Mouse (Mus musculus): ENCODE results near the gene Ccdc141. TPM values are rescaled to one million over a fixed set of nuclear protein-coding genes. Genes with fewer than 3 reads are reported as not detected.

Gene Ccdc141
- polyA plus RNA-seq, 1 experiment from 2014 or later, result 4.7 TPM

DNA sequence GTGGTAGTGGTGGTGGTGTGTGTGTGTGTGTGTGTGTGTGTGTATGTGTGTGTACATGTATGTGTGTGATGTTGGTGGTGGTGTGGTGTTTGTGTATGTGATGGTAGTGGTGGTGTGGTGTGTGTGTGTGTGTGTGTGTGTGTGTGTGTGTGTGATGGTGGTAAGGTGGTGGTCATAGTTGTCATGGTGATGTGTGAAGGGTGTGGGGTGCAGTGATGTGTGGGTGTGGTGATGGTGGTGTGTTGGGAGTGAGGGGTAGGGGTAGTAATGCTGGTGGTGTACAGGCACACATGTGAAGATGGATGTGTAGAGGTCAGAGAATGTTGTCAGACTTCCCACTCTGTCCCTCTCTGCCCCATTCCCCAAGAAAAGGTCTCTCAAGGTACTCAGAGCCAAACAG is 85.1 kb downstream of the Ccdc141 start:
- Histone ChIP-seq H3K27ac (replicated peaks; ENCODE audit: low read depth, low read length) (no peak overlapping the region), H3K27me3 (ENCODE audit: control insufficient read depth, insufficient read depth, low read length) (no peaks in the 10 kb centered on the region), H3K4me3 (ENCODE audit: low read depth, low read length) (no peak overlapping the region), H3K36me3 (ENCODE audit: control insufficient read depth, insufficient read depth, low read length) (no peaks in the 10 kb centered on the region), H3K4me2 (ENCODE audit: low read depth, severe bottlenecking) (no peak overlapping the region), H3K4me1 (ENCODE audit: control insufficient read depth, insufficient read depth, low read length) (no peaks in the 10 kb centered on the region), H3K9me3 (ENCODE audit: control insufficient read depth, low read length) (no peaks in the 10 kb centered on the region), H3K9ac (ENCODE audit: low read length) (no peak overlapping the region)
- no peak for DNase-seq (ENCODE audit: low spot score)
- no peak for ATAC-seq (ENCODE audit: insufficient number of reproducible peaks, low FRiP score, low TSS enrichment, low read depth)

DNA sequence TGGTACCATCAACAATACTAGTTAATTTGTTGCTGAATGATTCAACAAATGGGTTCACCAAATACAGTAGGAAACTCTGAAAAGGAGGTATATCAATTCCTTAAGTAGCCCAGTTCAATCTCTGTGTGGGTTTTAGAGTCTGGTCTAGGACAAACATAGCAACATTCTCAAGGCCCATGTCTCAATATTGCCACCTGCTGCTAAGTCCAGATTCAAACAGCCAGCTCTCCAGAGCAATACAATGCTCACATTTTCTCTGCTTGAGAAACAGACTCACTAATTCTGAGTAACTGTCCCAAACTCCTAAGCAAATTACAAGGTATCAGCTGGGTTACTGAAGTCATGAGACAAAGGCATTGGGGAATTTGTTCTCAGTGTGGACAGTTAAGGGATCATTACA is 85.8 kb downstream of the Ccdc141 start:
- no peaks in the 10 kb centered on the region for H3K36me3 ChIP-seq (ENCODE audit: control insufficient read depth, insufficient read depth, low read length)
- H3K9ac ChIP-seq (ENCODE audit: low read length), result no peak overlapping the region
- no peaks in the 10 kb centered on the region for H3K27me3 ChIP-seq (ENCODE audit: control insufficient read depth, insufficient read depth, low read length)
- H3K27ac ChIP-seq (replicated peaks; ENCODE audit: low read depth, low read length), result no peak overlapping the region
- ATAC-seq (ENCODE audit: insufficient number of reproducible peaks, low FRiP score, low TSS enrichment, low read depth), result no peak
- H3K4me3 ChIP-seq (ENCODE audit: low read depth, low read length), result no peak overlapping the region
- H3K9me3 ChIP-seq (ENCODE audit: control insufficient read depth, low read length), result no peaks in the 10 kb centered on the region
- H3K4me1 ChIP-seq (ENCODE audit: control insufficient read depth, insufficient read depth, low read length), result no peaks in the 10 kb centered on the region
- DNase-seq (ENCODE audit: low spot score), result no peak
- no peak overlapping the region for H3K4me2 ChIP-seq (ENCODE audit: low read depth, severe bottlenecking)

GRCm38 (mm10) chr2:77081156-77081555 is 89.3 kb downstream of the Ccdc141 start:
- Histone ChIP-seq H3K4me2 (ENCODE audit: low read depth, severe bottlenecking) (no peak overlapping the region), H3K9ac (ENCODE audit: low read length) (no peak overlapping the region), H3K27me3 (ENCODE audit: control insufficient read depth, insufficient read depth, low read length) (no peaks in the 10 kb centered on the region), H3K4me3 (ENCODE audit: low read depth, low read length) (no peak overlapping the region), H3K36me3 (ENCODE audit: control insufficient read depth, insufficient read depth, low read length) (no peaks in the 10 kb centered on the region), H3K4me1 (ENCODE audit: control insufficient read depth, insufficient read depth, low read length) (no peaks in the 10 kb centered on the region), H3K9me3 (ENCODE audit: control insufficient read depth, low read length) (no peaks in the 10 kb centered on the region), H3K27ac (replicated peaks; ENCODE audit: low read depth, low read length) (no peak overlapping the region)
- DNase-seq (ENCODE audit: low spot score) (no peak), ATAC-seq (ENCODE audit: insufficient number of reproducible peaks, low FRiP score, low TSS enrichment, low read depth) (no peak)
- 80% methylated on average over 2 of the region's 2 CpGs for WGBS

- Histone ChIP-seq H3K27me3 (ENCODE audit: control insufficient read depth, insufficient read depth, low read length) (no peaks in the 10 kb centered on the region), H3K9ac (ENCODE audit: low read length) (no peak overlapping the region), H3K4me3 (ENCODE audit: low read depth, low read length) (no peak overlapping the region), H3K4me2 (ENCODE audit: low read depth, severe bottlenecking) (no peak overlapping the region), H3K9me3 (ENCODE audit: control insufficient read depth, low read length) (no peaks in the 10 kb centered on the region), H3K27ac (replicated peaks; ENCODE audit: low read depth, low read length) (no peak overlapping the region), H3K36me3 (ENCODE audit: control insufficient read depth, insufficient read depth, low read length) (no peaks in the 10 kb centered on the region), H3K4me1 (ENCODE audit: control insufficient read depth, insufficient read depth, low read length) (no peaks in the 10 kb centered on the region)
- DNase-seq (ENCODE audit: low spot score) (no peak), ATAC-seq (ENCODE audit: insufficient number of reproducible peaks, low FRiP score, low TSS enrichment, low read depth) (no peak)
- 90% methylated on average over 3 of the region's 3 CpGs for WGBS
Measured at GRCm38 (mm10) chr2:77080657-77081056, 89.8 kb downstream of the Ccdc141 start.

GRCm38 (mm10) chr2:77078746-77079145 is 91.7 kb downstream of the Ccdc141 start:
- Histone ChIP-seq H3K9me3 (ENCODE audit: control insufficient read depth, low read length) (no peaks in the 10 kb centered on the region), H3K27ac (replicated peaks; ENCODE audit: low read depth, low read length) (no peak overlapping the region), H3K9ac (ENCODE audit: low read length) (no peak overlapping the region), H3K4me1 (ENCODE audit: control insufficient read depth, insufficient read depth, low read length) (no peaks in the 10 kb centered on the region), H3K36me3 (ENCODE audit: control insufficient read depth, insufficient read depth, low read length) (no peaks in the 10 kb centered on the region), H3K4me2 (ENCODE audit: low read depth, severe bottlenecking) (no peak overlapping the region), H3K4me3 (ENCODE audit: low read depth, low read length) (no peak overlapping the region), H3K27me3 (ENCODE audit: control insufficient read depth, insufficient read depth, low read length) (no peaks in the 10 kb centered on the region)
- no peak for ATAC-seq (ENCODE audit: insufficient number of reproducible peaks, low FRiP score, low TSS enrichment, low read depth)
- DNase-seq (ENCODE audit: low spot score), result no peak
- whole genome bisulfite sequencing, result 84% methylated on average over 4 of the region's 4 CpGs

DNA sequence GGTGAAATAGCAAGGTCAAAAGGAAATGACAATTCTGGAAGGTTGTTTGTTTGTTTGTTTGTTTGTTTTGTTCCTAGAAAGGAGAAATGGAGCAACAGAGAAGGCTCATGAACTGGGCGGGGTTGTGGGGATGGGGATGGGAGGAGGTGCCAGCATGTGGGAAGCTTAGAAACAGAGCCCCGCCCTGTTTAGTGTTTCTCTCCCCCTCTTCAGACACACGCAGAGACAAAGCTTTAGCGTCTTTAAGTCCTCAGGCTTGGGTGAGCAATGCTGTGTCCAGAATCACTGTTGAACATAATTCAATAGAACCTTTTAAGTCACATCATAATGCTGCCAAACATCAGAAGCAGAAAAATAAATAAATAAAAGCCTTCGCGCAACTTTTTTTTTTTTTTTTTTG is 96.1 kb downstream of the Ccdc141 start:
- WGBS, result 63% methylated on average over 6 of the region's 6 CpGs
- no peak overlapping the region for H3K9ac ChIP-seq (ENCODE audit: low read length)
- H3K4me3 ChIP-seq (ENCODE audit: low read depth, low read length), result no peak overlapping the region
- H3K4me1 ChIP-seq (ENCODE audit: control insufficient read depth, insufficient read depth, low read length), result no peaks in the 10 kb centered on the region
- H3K27ac ChIP-seq (replicated peaks; ENCODE audit: low read depth, low read length), result no peak overlapping the region
- H3K27me3 ChIP-seq (ENCODE audit: control insufficient read depth, insufficient read depth, low read length), result no peaks in the 10 kb centered on the region
- no peaks in the 10 kb centered on the region for H3K9me3 ChIP-seq (ENCODE audit: control insufficient read depth, low read length)
- DNase-seq (ENCODE audit: low spot score) (no peak), ATAC-seq (ENCODE audit: insufficient number of reproducible peaks, low FRiP score, low TSS enrichment, low read depth) (no peak)
- no peak overlapping the region for H3K4me2 ChIP-seq (ENCODE audit: low read depth, severe bottlenecking)
- H3K36me3 ChIP-seq (ENCODE audit: control insufficient read depth, insufficient read depth, low read length), result no peaks in the 10 kb centered on the region

GRCm38 (mm10) chr2:77073930-77074329 is 96.5 kb downstream of the Ccdc141 start:
- WGBS, result 81% methylated on average over 5 of the region's 5 CpGs
- H3K4me2 ChIP-seq (ENCODE audit: low read depth, severe bottlenecking), result no peak overlapping the region
- no peak overlapping the region for H3K4me3 ChIP-seq (ENCODE audit: low read depth, low read length)
- DNase-seq (ENCODE audit: low spot score) (no peak), ATAC-seq (ENCODE audit: insufficient number of reproducible peaks, low FRiP score, low TSS enrichment, low read depth) (no peak)
- H3K9ac ChIP-seq (ENCODE audit: low read length), result no peak overlapping the region
- H3K9me3 ChIP-seq (ENCODE audit: control insufficient read depth, low read length), result no peaks in the 10 kb centered on the region
- H3K36me3 ChIP-seq (ENCODE audit: control insufficient read depth, insufficient read depth, low read length), result no peaks in the 10 kb centered on the region
- no peaks in the 10 kb centered on the region for H3K4me1 ChIP-seq (ENCODE audit: control insufficient read depth, insufficient read depth, low read length)
- H3K27ac ChIP-seq (replicated peaks; ENCODE audit: low read depth, low read length), result no peak overlapping the region
- H3K27me3 ChIP-seq (ENCODE audit: control insufficient read depth, insufficient read depth, low read length), result no peaks in the 10 kb centered on the region

GRCm38 (mm10) chr2:77065294-77065693 is 105.1 kb downstream of the Ccdc141 start:
- Histone ChIP-seq H3K27ac (replicated peaks; ENCODE audit: low read depth, low read length) (no peak overlapping the region), H3K27me3 (ENCODE audit: control insufficient read depth, insufficient read depth, low read length) (no peaks in the 10 kb centered on the region), H3K4me2 (ENCODE audit: low read depth, severe bottlenecking) (no peak overlapping the region), H3K4me3 (ENCODE audit: low read depth, low read length) (no peak overlapping the region), H3K9me3 (ENCODE audit: control insufficient read depth, low read length) (no peaks in the 10 kb centered on the region), H3K4me1 (ENCODE audit: control insufficient read depth, insufficient read depth, low read length) (no peaks in the 10 kb centered on the region), H3K36me3 (ENCODE audit: control insufficient read depth, insufficient read depth, low read length) (no peaks in the 10 kb centered on the region), H3K9ac (ENCODE audit: low read length) (no peak overlapping the region)
- 25% methylated on average over 6 of the region's 6 CpGs for WGBS
- ATAC-seq (ENCODE audit: insufficient number of reproducible peaks, low FRiP score, low TSS enrichment, low read depth), result no peak
- DNase-seq (ENCODE audit: low spot score), result no peak

DNA sequence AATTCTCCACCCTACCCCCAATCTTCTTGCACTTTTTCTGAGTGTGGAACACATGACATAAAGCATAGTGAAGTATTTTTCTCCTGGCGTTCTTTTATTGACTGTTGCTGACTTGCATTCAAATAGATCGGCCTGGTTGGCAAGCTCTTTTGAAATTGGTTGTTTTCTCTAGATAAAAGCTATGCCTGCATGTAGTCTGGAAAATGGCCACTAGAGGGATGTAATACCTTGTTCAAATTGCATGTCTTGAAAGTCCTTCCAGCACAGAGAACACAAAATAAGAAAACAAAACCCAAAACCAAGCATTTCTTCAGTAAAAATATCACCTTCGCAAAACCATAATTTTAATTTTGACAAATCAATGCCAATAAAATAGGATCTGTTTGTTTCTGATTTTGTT is 108.6 kb downstream of the Ccdc141 start:
- 52% methylated on average over 3 of the region's 3 CpGs for WGBS
- peak; percentile 36 for DNase-seq (ENCODE audit: low spot score)

More for the DNA sequence above, 108.6 kb downstream of the Ccdc141 start:
- H3K27ac ChIP-seq (replicated peaks; ENCODE audit: low read depth, low read length), result no peak overlapping the region
- H3K4me2 ChIP-seq (ENCODE audit: low read depth, severe bottlenecking), result no peak overlapping the region
- H3K4me1 ChIP-seq (ENCODE audit: control insufficient read depth, insufficient read depth, low read length), result no peaks in the 10 kb centered on the region
- H3K9me3 ChIP-seq (ENCODE audit: control insufficient read depth, low read length), result no peaks in the 10 kb centered on the region
- no peak overlapping the region for H3K4me3 ChIP-seq (ENCODE audit: low read depth, low read length)
- no peak overlapping the region for H3K9ac ChIP-seq (ENCODE audit: low read length)
- no peaks in the 10 kb centered on the region for H3K27me3 ChIP-seq (ENCODE audit: control insufficient read depth, insufficient read depth, low read length)
- no peaks in the 10 kb centered on the region for H3K36me3 ChIP-seq (ENCODE audit: control insufficient read depth, insufficient read depth, low read length)
- ATAC-seq (ENCODE audit: insufficient number of reproducible peaks, low FRiP score, low TSS enrichment, low read depth), result no peak

All from limb, embryonic 11.5 days (tissue).